ENCODE assay signal across 11 mouse cellular contexts in genomic region chr6:112879154-112879553, GRCm38 (mm10).
A peak's percentile ranks its signal among the peaks of the same experiment; 100 is the strongest.
DNase-seq lines count a peak whose midpoint lies in the region; ATAC-seq and TF ChIP-seq lines count a peak whose summit lies in the region.
"Had no signal": no experiment of that assay in that cellular context is flagged by ENCODE, and none has a peak within 500 bp of the region (broad histone marks: within the 10 kb centered on the region; RNA-seq: fewer than 3 reads in every experiment).

No protein-coding gene starts in this region.

- H3K27ac ChIP-seq in hindbrain, embryonic 10.5 days = peak overlapping the region; percentile 88
- H3K27ac ChIP-seq in hindbrain, embryonic 11.5 days (ENCODE audit: low read depth, low read length) = no peak overlapping the region
- H3K27ac ChIP-seq in forebrain, embryonic 10.5 days = peak overlapping the region; percentile 89
- peak overlapping the region; percentile 50; the same call in 1 of the 2 replicates for H3K27ac ChIP-seq in limb, embryonic 10.5 days
- H3K27ac ChIP-seq: liver, embryonic 12.5 days had no signal

- TF ChIP-seq POLR2A in brain, embryonic 14.5 days (IDR thresholded peaks at IDR 0.05; ENCODE audit: borderline replicate concordance, extremely low read depth, insufficient read depth, insufficient read length, poor library complexity, severe bottlenecking) = no peak

- no peak overlapping the region for H3K9ac ChIP-seq in hindbrain, embryonic 11.5 days (ENCODE audit: low read depth, low read length)
- H3K9ac ChIP-seq: liver, embryonic 12.5 days had no signal

- TF ChIP-seq CTCF in brain, embryonic 14.5 days (IDR thresholded peaks at IDR 0.05; ENCODE audit: borderline replicate concordance, extremely low read depth, insufficient read depth, insufficient read length) = no peak

- no peaks in the 10 kb centered on the region for H3K27me3 ChIP-seq in hindbrain, embryonic 10.5 days (ENCODE audit: insufficient read depth, poor library complexity, severe bottlenecking)
- no peaks in the 10 kb centered on the region for H3K27me3 ChIP-seq in hindbrain, embryonic 11.5 days (ENCODE audit: control insufficient read depth, insufficient read depth, low read length)
- H3K27me3 ChIP-seq in forebrain, embryonic 10.5 days (ENCODE audit: poor library complexity, severe bottlenecking) = no peaks in the 10 kb centered on the region
- no peaks in the 10 kb centered on the region for H3K27me3 ChIP-seq in limb, embryonic 10.5 days (ENCODE audit: low read depth, poor library complexity, severe bottlenecking)
- H3K27me3 ChIP-seq: CH12.LX had no signal

- whole genome bisulfite sequencing in hindbrain, embryonic 10.5 days = 93% methylated on average over 5 of the region's 5 CpGs
- 89% methylated on average over 5 of the region's 5 CpGs for WGBS in hindbrain, embryonic 11.5 days
- WGBS in forebrain, embryonic 10.5 days = 88% methylated on average over 5 of the region's 5 CpGs
- WGBS in limb, embryonic 10.5 days = 85% methylated on average over 5 of the region's 5 CpGs

- no peak overlapping the region for H3K4me2 ChIP-seq in hindbrain, embryonic 11.5 days (replicated peaks; ENCODE audit: low read depth, low read length)
- H3K4me2 ChIP-seq: liver, embryonic 12.5 days had no signal

- ATAC-seq in hindbrain, embryonic 11.5 days (ENCODE audit: low FRiP score) = no peak
- ATAC-seq: liver, embryonic 12.5 days had no signal

- peaks cover 51% of the 10 kb centered on the region for H3K36me3 ChIP-seq in hindbrain, embryonic 10.5 days
- 0 out of 2 replicates have a peak, but pooled peaks cover 2% of the 10 kb centered on the region for H3K36me3 ChIP-seq in hindbrain, embryonic 11.5 days (ENCODE audit: control insufficient read depth, insufficient read depth, low read length)
- H3K36me3 ChIP-seq in forebrain, embryonic 10.5 days (replicated peaks) = peaks cover 27% of the 10 kb centered on the region
- no peaks in the 10 kb centered on the region for H3K36me3 ChIP-seq in limb, embryonic 10.5 days
- H3K36me3 ChIP-seq: liver, embryonic 12.5 days had no signal

- H3K9me3 ChIP-seq in hindbrain, embryonic 10.5 days = no peaks in the 10 kb centered on the region
- no peaks in the 10 kb centered on the region for H3K9me3 ChIP-seq in hindbrain, embryonic 11.5 days (ENCODE audit: control insufficient read depth, low read length)
- H3K9me3 ChIP-seq in forebrain, embryonic 10.5 days = no peaks in the 10 kb centered on the region
- no peaks in the 10 kb centered on the region for H3K9me3 ChIP-seq in limb, embryonic 10.5 days (replicated peaks)
- H3K9me3 ChIP-seq: liver, embryonic 12.5 days had no signal

- no peak for DNase-seq in hindbrain, embryonic 10.5 days (ENCODE audit: low spot score)
- DNase-seq in hindbrain, embryonic 11.5 days (ENCODE audit: low spot score) = no peak
- peak; percentile 80 for DNase-seq in brain, embryonic 14.5 days (ENCODE audit: low read depth)
- no peak for DNase-seq in forebrain, embryonic 10.5 days (ENCODE audit: extremely low spot score, low spot score)
- no peak for DNase-seq in limb, embryonic 10.5 days (ENCODE audit: low spot score)
- no peak for DNase-seq in layer of hippocampus, adult 9-10 months (ENCODE audit: low spot score)
- DNase-seq in lung, postnatal 4 days = no peak
- DNase-seq in embryo, embryonic 10 days (ENCODE audit: low spot score) = no peak
- DNase-seq: thymus, postnatal 36 days had no signal

- H3K4me1 ChIP-seq in hindbrain, embryonic 10.5 days (replicated peaks) = peaks cover 55% of the 10 kb centered on the region
- peaks cover 17% of the 10 kb centered on the region for H3K4me1 ChIP-seq in hindbrain, embryonic 11.5 days (replicated peaks; ENCODE audit: control insufficient read depth, insufficient read depth, low read length)
- H3K4me1 ChIP-seq in forebrain, embryonic 10.5 days = peaks cover 51% of the 10 kb centered on the region
- H3K4me1 ChIP-seq in limb, embryonic 10.5 days = peaks cover 22% of the 10 kb centered on the region; the same call in 1 of the 2 replicates
- H3K4me1 ChIP-seq: liver, embryonic 12.5 days had no signal

- no peak overlapping the region for H3K4me3 ChIP-seq in hindbrain, embryonic 10.5 days
- no peak overlapping the region for H3K4me3 ChIP-seq in hindbrain, embryonic 11.5 days (ENCODE audit: low read depth, low read length)
- no peak overlapping the region for H3K4me3 ChIP-seq in forebrain, embryonic 10.5 days
- H3K4me3 ChIP-seq in limb, embryonic 10.5 days = no peak overlapping the region
- H3K4me3 ChIP-seq: liver, embryonic 12.5 days had no signal
